Mouse (Mus musculus): ENCODE measurements around the gene Sphkap.

DNA sequence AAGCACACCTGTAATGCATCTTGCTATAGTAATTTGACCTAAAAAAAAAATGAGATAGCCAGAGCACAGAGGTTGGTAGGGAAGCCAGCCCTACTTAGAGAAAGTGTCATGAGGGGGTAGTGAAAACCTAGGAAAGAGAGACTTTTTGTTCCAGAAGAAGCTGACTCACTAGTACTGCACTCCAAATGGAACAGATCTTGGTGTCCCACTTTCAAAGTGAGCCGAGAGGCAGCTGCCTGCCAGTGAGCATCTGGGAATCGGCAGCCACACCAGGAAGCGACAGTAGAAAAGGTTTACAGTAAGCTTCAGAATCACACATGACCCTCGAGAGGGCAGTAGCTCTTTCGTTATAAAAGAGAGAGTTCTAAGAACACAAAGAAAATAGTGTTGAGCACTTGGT, 12.4 kb downstream of the Sphkap start:
- TF ChIP-seq POLR2A (IDR thresholded peaks at IDR 0.05; ENCODE audit: insufficient read depth, low read depth, low read length) (no peak), CTCF (IDR thresholded peaks at IDR 0.05) (no peak), EP300 (IDR thresholded peaks at IDR 0.05; ENCODE audit: insufficient read depth, low read depth, low read length) (no peak)
